Mouse (Mus musculus) limb, embryonic 11.5 days (tissue): ENCODE results near the gene Clspn. TPM values are rescaled to one million over a fixed set of nuclear protein-coding genes. Genes with fewer than 3 reads are reported as not detected.

Experiments used
- ATAC-seq: fragments of 200-750 bp; cut with Nextera tagmentation; 2 replicates; pipeline ENCODE4 v1.8.0; 2017; ENCODE audit warnings: low read depth; ENCODE audit not compliant: insufficient number of reproducible peaks, low FRiP score, low TSS enrichment
- DNase-seq: peaks from one replicate; pipeline ENCODE4 v3.0.0-alpha.2; 2015; ENCODE audit warnings: low spot score
- H3K27ac ChIP-seq: fragments of 300-500 bp; sonication (generic); replicated peaks from 2 replicates; pipeline ENCODE4 v1.5.1; 2014; ENCODE audit warnings: low read depth, mild to moderate bottlenecking, low read length
- H3K27me3 ChIP-seq: fragments of 300-500 bp; sonication (generic); 2 replicates; pipeline ENCODE4 v1.6.1; 2014; ENCODE audit warnings: mild to moderate bottlenecking, low read length, mixed read lengths; ENCODE audit not compliant: control insufficient read depth, insufficient read depth
- H3K36me3 ChIP-seq: fragments of 300-500 bp; sonication (generic); 2 replicates; pipeline ENCODE4 v1.6.1; 2014; ENCODE audit warnings: mild to moderate bottlenecking, low read length, moderate library complexity, mixed read lengths; ENCODE audit not compliant: control insufficient read depth, insufficient read depth
- H3K4me1 ChIP-seq: fragments of 300-500 bp; sonication (generic); 2 replicates; pipeline ENCODE4 v1.6.1; 2014; ENCODE audit warnings: low read length, mixed read lengths; ENCODE audit not compliant: control insufficient read depth, insufficient read depth
- H3K4me2 ChIP-seq: fragments of 300-500 bp; sonication (generic); 2 replicates; pipeline ENCODE4 v1.6.1; 2014; ENCODE audit warnings: low read depth, mild to moderate bottlenecking, moderate library complexity; ENCODE audit not compliant: severe bottlenecking
- H3K4me3 ChIP-seq: fragments of 300-500 bp; sonication (generic); 2 replicates; pipeline ENCODE4 v1.5.1; 2014; ENCODE audit warnings: low read depth, low read length
- H3K9ac ChIP-seq: fragments of 300-500 bp; sonication (generic); 2 replicates; pipeline ENCODE4 v1.6.1; 2014; ENCODE audit warnings: mild to moderate bottlenecking, low read length
- H3K9me3 ChIP-seq: fragments of 300-500 bp; sonication (generic); 2 replicates; pipeline ENCODE4 v1.6.1; 2016; ENCODE audit warnings: low read length; ENCODE audit not compliant: control insufficient read depth
- WGBS: fragments of 180-500 bp; shearing (Covaris S2); extraction: QIAGEN DNeasy Blood & Tissue Kit; methylation state at CpG from one replicate; pipeline ENCODE4 v1.1.7; 2014; 5-methylcytosine and 5-hydroxymethylcytosine counted together
- microRNA-seq: library from miRNA; unstranded; fragments of <30 nt; microRNA quantifications from one replicate; pipeline ENCODE4, GENCODE M21; 2016
- polyA plus RNA-seq: library from polyadenylated mRNA; unstranded; fragments of >200 nt; fragmentation: Nextera tagmentation; extraction: Ambion mirVana; gene quantifications from 2 replicates; pipeline ENCODE4 v1.2.1, GENCODE M21; 2014

Clspn gene
- polyA plus RNA-seq, 1 experiment from 2014 or later, result 67.4 TPM

GRCm38 (mm10) chr4:126632668-126633067 is 75.9 kb downstream of the Clspn start:
- H3K4me3 ChIP-seq, result no peak overlapping the region
- no peaks in the 10 kb centered on the region for H3K4me1 ChIP-seq
- no peak for DNase-seq
- H3K36me3 ChIP-seq, result no peaks in the 10 kb centered on the region
- no peak overlapping the region for H3K27ac ChIP-seq
- peaks cover 12% of the 10 kb centered on the region for H3K27me3 ChIP-seq
- no peak overlapping the region for H3K4me2 ChIP-seq
- H3K9ac ChIP-seq, result no peak overlapping the region
- ATAC-seq, result no peak
- no peaks in the 10 kb centered on the region for H3K9me3 ChIP-seq
- 59% methylated on average over 3 of the region's 3 CpGs for WGBS

- H3K9me3 ChIP-seq, result no peaks in the 10 kb centered on the region
- H3K4me1 ChIP-seq, result no peaks in the 10 kb centered on the region
- H3K27ac ChIP-seq, result no peak overlapping the region
- H3K27me3 ChIP-seq, result peaks cover 12% of the 10 kb centered on the region
- H3K9ac ChIP-seq, result no peak overlapping the region
- no peaks in the 10 kb centered on the region for H3K36me3 ChIP-seq
- H3K4me2 ChIP-seq, result no peak overlapping the region
- no peak for DNase-seq
- no peak overlapping the region for H3K4me3 ChIP-seq
- 23% methylated on average over 11 of the region's 11 CpGs for WGBS
- ATAC-seq, result no peak
Observed at GRCm38 (mm10) chr4:126636330-126636729, 79.6 kb downstream of the Clspn start.

GRCm38 (mm10) chr4:126637446-126637845 is 80.7 kb downstream of the Clspn start:
- 65% methylated on average over 4 of the region's 4 CpGs for WGBS
- Histone ChIP-seq H3K27me3 (peaks cover 12% of the 10 kb centered on the region), H3K4me3 (no peak overlapping the region), H3K4me2 (no peak overlapping the region), H3K9me3 (no peaks in the 10 kb centered on the region), H3K9ac (no peak overlapping the region), H3K4me1 (no peaks in the 10 kb centered on the region), H3K36me3 (no peaks in the 10 kb centered on the region), H3K27ac (no peak overlapping the region)
- DNase-seq (no peak), ATAC-seq (no peak)

- Histone ChIP-seq H3K4me2 (no peak overlapping the region), H3K9me3 (no peaks in the 10 kb centered on the region)
- ATAC-seq, result no peak
Observed at GRCm38 (mm10) chr4:126639339-126639738, 82.6 kb downstream of the Clspn start.

GRCm38 (mm10) chr4:126641901-126642300 is 85.2 kb downstream of the Clspn start:
- no peaks in the 10 kb centered on the region for H3K9me3 ChIP-seq
- ATAC-seq, result no peak
- H3K4me2 ChIP-seq, result no peak overlapping the region
- no peaks in the 10 kb centered on the region for H3K27me3 ChIP-seq
- H3K27ac ChIP-seq, result no peak overlapping the region
- DNase-seq, result no peak
- no peaks in the 10 kb centered on the region for H3K36me3 ChIP-seq
- H3K4me3 ChIP-seq, result no peak overlapping the region
- no peak overlapping the region for H3K9ac ChIP-seq
- WGBS, result 39% methylated on average over 9 of the region's 9 CpGs
- H3K4me1 ChIP-seq, result no peaks in the 10 kb centered on the region

More at GRCm38 (mm10) chr4:126639339-126639738, 82.6 kb downstream of the Clspn start:
- Histone ChIP-seq H3K27me3 (peaks cover 12% of the 10 kb centered on the region), H3K9ac (no peak overlapping the region), H3K36me3 (no peaks in the 10 kb centered on the region), H3K4me3 (no peak overlapping the region), H3K4me1 (no peaks in the 10 kb centered on the region), H3K27ac (no peak overlapping the region)
- WGBS, result 65% methylated on average over 7 of the region's 7 CpGs
- no peak for DNase-seq

Small RNA genes within 50 kb of the gene (microRNA-seq; reads per million reads assigned to microRNA genes)
- gene Mir7119, result 1.2 reads per million

Other genes with a start within 250 kb of the Clspn start
- 59.2 and 62.0 TPM in 2 replicates for gene Adprhl2, start 235.2 kb upstream of the Clspn start, polyA plus RNA-seq
- gene Tekt2, start 231.2 kb upstream of the Clspn start, polyA plus RNA-seq, result 2.6 and 3.1 TPM in 2 replicates
- gene Ago3, start 127.4 kb upstream of the Clspn start, polyA plus RNA-seq, result 11.9 and 14.8 TPM in 2 replicates
- gene Ago1, start 88.4 kb upstream of the Clspn start, polyA plus RNA-seq, result 7.8 and 8.7 TPM in 2 replicates
- gene Ago4, start 23.5 kb upstream of the Clspn start, polyA plus RNA-seq, result 1.2 and 1.7 TPM in 2 replicates
- gene 5730409E04Rik, start 52.9 kb downstream of the Clspn start, polyA plus RNA-seq, result 1.6 and 2.2 TPM in 2 replicates
- 542 and 572 TPM in 2 replicates for gene Psmb2, start 120.7 kb downstream of the Clspn start, polyA plus RNA-seq
- gene Tfap2e, start 179.3 kb downstream of the Clspn start, polyA plus RNA-seq, result not detected in 2 replicates
- 25.7 and 28.9 TPM in 2 replicates for gene Ncdn, start 196.5 kb downstream of the Clspn start, polyA plus RNA-seq
- gene AU040320, start 196.6 kb downstream of the Clspn start, polyA plus RNA-seq, result 18.9 and 20.2 TPM in 2 replicates